Mouse (Mus musculus) thymus, adult 2 months (tissue): ENCODE results near the gene Tmem163. TPM values are rescaled to one million over a fixed set of nuclear protein-coding genes. Genes with fewer than 3 reads are reported as not detected.

Source experiments
- DNase-seq: peaks from one replicate; pipeline ENCODE4 v3.0.0; 2021
- H3K27ac ChIP-seq: fragments of 200-500 bp; 2 replicates; pipeline ENCODE4 v1.5.1; 2012; ENCODE audit warnings: low read length, control low read depth; ENCODE audit not compliant: control insufficient read depth, insufficient read depth
- H3K27me3 ChIP-seq: fragments of 200-500 bp; 2 replicates; pipeline ENCODE4 v1.6.1; 2012; ENCODE audit warnings: mild to moderate bottlenecking, low read length, moderate library complexity, mixed read lengths; ENCODE audit not compliant: control insufficient read depth, insufficient read depth
- H3K36me3 ChIP-seq: fragments of 200-500 bp; 2 replicates; pipeline ENCODE4 v1.6.1; 2012; ENCODE audit warnings: mild to moderate bottlenecking, low read length, moderate library complexity; ENCODE audit not compliant: control insufficient read depth, insufficient read depth
- H3K4me1 ChIP-seq: fragments of 200-500 bp; replicated peaks from 2 replicates; pipeline ENCODE4 v1.6.1; 2012; ENCODE audit warnings: low read length; ENCODE audit not compliant: control insufficient read depth, insufficient read depth
- H3K4me3 ChIP-seq: fragments of 200-500 bp; 2 replicates; pipeline ENCODE4 v1.5.1; 2012; ENCODE audit warnings: mild to moderate bottlenecking, low read length, control low read depth, moderate library complexity; ENCODE audit not compliant: control insufficient read depth, insufficient read depth
- CTCF ChIP-seq: fragments of 200-500 bp; IDR thresholded peaks from 2 replicates; pipeline ENCODE4 v1.5.1; 2012; ENCODE audit warnings: mild to moderate bottlenecking, control low read depth, low read length, moderate library complexity, borderline replicate concordance; ENCODE audit not compliant: control insufficient read depth, poor library complexity, insufficient read depth; ENCODE audit errors: extremely low read depth
- POLR2A ChIP-seq: fragments of 200-500 bp; IDR thresholded peaks from 2 replicates; pipeline ENCODE4 v1.6.1; 2012; ENCODE audit warnings: mild to moderate bottlenecking, low read length, control low read depth, moderate library complexity; ENCODE audit not compliant: control insufficient read depth, poor library complexity, insufficient read depth; ENCODE audit errors: extremely low read depth
- WGBS: fragments of 180-500 bp; shearing (Covaris S2); methylation state at CpG from one replicate; pipeline ENCODE4 v1.1.7; 2018; 5-methylcytosine and 5-hydroxymethylcytosine counted together
- polyA plus RNA-seq: library from polyadenylated mRNA; depleted of rRNA; stranded (reverse); fragments of >200 nt; gene quantifications from 2 replicates; pipeline ENCODE4 v1.2.3, GENCODE M21; 2012

Gene Tmem163
- polyA plus RNA-seq, 1 experiment: 1.8 TPM

DNA sequence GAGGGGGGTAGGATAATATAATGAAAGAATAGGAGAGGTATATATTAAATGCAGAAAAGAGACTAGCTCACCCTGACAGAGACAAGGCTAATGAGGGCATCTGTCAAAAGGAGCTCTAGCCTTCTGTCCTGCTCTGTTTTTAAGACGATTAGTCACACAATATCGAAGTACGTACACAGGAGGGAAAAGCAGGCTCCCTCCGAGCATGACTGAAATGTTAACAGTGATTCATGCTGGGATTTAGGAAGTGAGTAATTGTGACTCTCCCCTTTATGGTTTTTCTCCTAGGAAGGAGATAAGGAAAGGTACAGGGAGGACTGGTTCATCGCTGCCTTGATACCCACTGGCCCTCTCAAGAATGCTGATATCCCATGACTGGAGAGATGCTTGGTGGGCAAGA lies 57.0 kb downstream of the Tmem163 start:
- H3K4me3 ChIP-seq: no peak overlapping the region
- TF ChIP-seq CTCF (no peak), POLR2A (no peak)
- peaks cover 16% of the 10 kb centered on the region for H3K4me1 ChIP-seq
- no peak overlapping the region for H3K27ac ChIP-seq
- DNase-seq: no peak
- H3K27me3 ChIP-seq: no peaks in the 10 kb centered on the region
- 90% methylated on average over 5 of the region's 5 CpGs for WGBS
- H3K36me3 ChIP-seq: no peaks in the 10 kb centered on the region

DNA sequence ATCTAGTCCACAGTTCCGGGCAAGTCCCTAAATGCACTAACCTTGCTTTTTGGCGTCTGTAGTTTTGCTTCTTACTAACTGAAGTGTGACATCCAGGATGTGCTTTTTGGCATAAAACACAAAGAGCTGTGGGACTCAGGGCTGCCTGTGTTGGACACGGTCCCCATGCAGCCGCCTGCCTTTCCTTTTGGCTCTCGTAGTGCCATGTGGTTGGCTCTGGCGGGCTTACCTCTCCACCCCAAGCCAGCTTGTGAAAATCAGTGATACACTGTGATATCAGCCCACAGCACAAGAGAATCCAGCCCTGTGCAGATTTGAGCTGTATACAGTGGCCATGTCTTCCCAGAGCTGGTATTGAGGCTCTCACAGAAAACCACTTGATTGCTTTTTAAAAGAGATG lies 60.3 kb downstream of the Tmem163 start:
- TF ChIP-seq CTCF (no peak), POLR2A (no peak)
- DNase-seq: no peak
- H3K4me3 ChIP-seq: no peak overlapping the region
- H3K4me1 ChIP-seq: no peaks in the 10 kb centered on the region
- 84% methylated on average over 6 of the region's 6 CpGs for WGBS
- H3K36me3 ChIP-seq: no peaks in the 10 kb centered on the region
- no peak overlapping the region for H3K27ac ChIP-seq
- H3K27me3 ChIP-seq: no peaks in the 10 kb centered on the region

DNA sequence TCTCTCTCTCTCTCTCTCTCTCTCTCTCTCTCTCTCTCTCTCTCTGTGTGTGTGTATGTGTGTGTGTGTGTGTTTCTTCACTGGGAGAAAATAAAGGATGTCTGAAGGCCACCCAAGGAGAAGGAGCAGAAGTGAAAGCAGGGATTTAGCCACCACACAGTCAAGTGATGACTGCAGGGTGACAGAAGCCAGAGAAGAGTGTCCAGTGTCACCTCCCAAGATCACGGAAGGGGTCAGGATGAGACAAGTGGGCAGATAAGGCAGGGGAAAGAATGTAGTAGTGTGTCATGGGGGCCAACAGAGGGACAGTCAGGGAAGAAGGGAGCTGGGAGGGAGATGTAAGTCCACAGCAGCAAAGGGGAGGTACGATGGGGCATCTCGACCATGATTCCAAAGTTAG lies 69.0 kb downstream of the Tmem163 start:
- no peaks in the 10 kb centered on the region for H3K36me3 ChIP-seq
- TF ChIP-seq POLR2A (no peak), CTCF (no peak)
- no peak for DNase-seq

GRCm38 (mm10) chr1:127609814-127610213 lies 69.5 kb downstream of the Tmem163 start:
- TF ChIP-seq POLR2A (no peak), CTCF (no peak)
- no peaks in the 10 kb centered on the region for H3K27me3 ChIP-seq
- H3K27ac ChIP-seq: no peak overlapping the region
- no peak for DNase-seq
- no peaks in the 10 kb centered on the region for H3K4me1 ChIP-seq
- H3K36me3 ChIP-seq: no peaks in the 10 kb centered on the region
- H3K4me3 ChIP-seq: no peak overlapping the region
- WGBS: 93% methylated on average over 2 of the region's 2 CpGs

More for the DNA sequence above, 69.0 kb downstream of the Tmem163 start:
- Histone ChIP-seq H3K4me1 (no peaks in the 10 kb centered on the region), H3K4me3 (no peak overlapping the region), H3K27ac (no peak overlapping the region), H3K27me3 (no peaks in the 10 kb centered on the region)
- 99% methylated on average over 3 of the region's 3 CpGs for WGBS

DNA sequence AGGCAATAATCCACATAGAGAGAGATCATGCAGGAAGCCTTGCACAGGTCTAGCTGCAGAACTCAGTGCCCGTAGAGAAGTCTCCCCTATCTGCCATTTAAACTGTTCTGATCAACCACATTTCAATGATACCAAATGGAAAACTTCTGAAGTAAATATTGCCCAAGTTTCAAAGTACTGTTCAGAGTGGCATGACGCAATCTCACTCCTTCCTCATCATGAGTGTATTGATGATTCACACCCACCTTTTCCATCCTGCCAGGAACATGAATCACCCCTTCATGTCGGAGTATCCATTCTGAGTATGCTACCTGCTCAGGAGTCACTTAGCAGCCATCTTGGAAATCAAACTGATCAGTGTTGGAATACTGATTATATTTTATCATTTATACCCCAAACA lies 71.0 kb downstream of the Tmem163 start:
- no peak overlapping the region for H3K4me3 ChIP-seq
- 95% methylated on average over 3 of the region's 3 CpGs for WGBS
- H3K27me3 ChIP-seq: no peaks in the 10 kb centered on the region
- H3K27ac ChIP-seq: no peak overlapping the region
- TF ChIP-seq CTCF (no peak), POLR2A (no peak)
- H3K4me1 ChIP-seq: no peaks in the 10 kb centered on the region
- H3K36me3 ChIP-seq: no peaks in the 10 kb centered on the region
- DNase-seq: no peak

- no peak for DNase-seq
- TF ChIP-seq CTCF (no peak), POLR2A (no peak)
- 93% methylated on average over 9 of the region's 9 CpGs for WGBS
- Histone ChIP-seq H3K4me3 (no peak overlapping the region), H3K27me3 (no peaks in the 10 kb centered on the region), H3K27ac (no peak overlapping the region), H3K4me1 (no peaks in the 10 kb centered on the region), H3K36me3 (no peaks in the 10 kb centered on the region)
These were observed 75.4 kb downstream of the Tmem163 start for GRCm38 (mm10) chr1:127603697-127604631.
